Mouse (Mus musculus) macrophage (primary cell): ENCODE data around the gene Cfap161. TPM values are rescaled to one million over a fixed set of nuclear protein-coding genes. Genes with fewer than 3 reads are reported as not detected.

ENCODE experiments used
- H3K27ac ChIP-seq: fragments of 350-480 bp; formaldehyde crosslinking; 2 replicates; pipeline ENCODE4 v1.9.0; 2021
- H3K36me3 ChIP-seq: fragments of 350-480 bp; formaldehyde crosslinking; 2 replicates; pipeline ENCODE4 v1.9.0; 2021; ENCODE audit errors: inconsistent target
- H3K4me3 ChIP-seq: fragments of 350-480 bp; formaldehyde crosslinking; 2 replicates; pipeline ENCODE4 v1.9.0; 2021; ENCODE audit errors: inconsistent target
- H3K79me2 ChIP-seq: fragments of 350-480 bp; formaldehyde crosslinking; 2 replicates; pipeline ENCODE4 v1.9.0; 2021; ENCODE audit errors: inconsistent target
- WGBS: methylation state at CpG from one replicate; pipeline ENCODE4 v1.1.7; 2026; ENCODE audit warnings: inconsistent platforms; ENCODE audit not compliant: missing documents; 5-methylcytosine and 5-hydroxymethylcytosine counted together
- polyA plus RNA-seq: library from polyadenylated mRNA; stranded (reverse); fragments of 250-400 nt; gene quantifications from 3 replicates; pipeline ENCODE4 v1.2.4, GENCODE M21; 2018; ENCODE audit warnings: inconsistent platforms

The Cfap161 gene
- polyA plus RNA-seq, 1 experiment from 2014 or later = 1.3 TPM

DNA sequence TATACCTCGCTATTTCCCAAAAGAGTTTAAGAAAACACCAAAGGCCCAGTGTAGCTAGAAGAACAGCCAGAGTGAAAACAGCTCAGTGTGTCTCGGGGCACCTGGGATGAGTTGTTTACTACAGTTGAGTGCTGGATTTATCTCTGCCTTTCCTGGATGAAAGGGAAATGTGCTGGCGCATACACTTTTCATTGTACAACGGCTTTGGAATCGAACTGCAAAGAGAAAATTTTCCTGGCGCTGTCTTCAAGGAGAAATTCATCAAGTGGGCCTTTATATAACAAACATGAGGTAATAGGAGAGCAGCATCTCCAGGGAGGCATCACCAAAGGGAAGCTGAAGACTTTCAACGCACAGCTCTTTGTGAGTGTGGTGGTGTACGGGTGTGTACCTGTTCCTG lies 17.2 kb upstream of the Cfap161 start:
- no peak overlapping the region for H3K27ac ChIP-seq
- WGBS = 93% methylated on average over 7 of the region's 8 CpGs
- no peaks in the 10 kb centered on the region for H3K79me2 ChIP-seq
- no peaks in the 10 kb centered on the region for H3K36me3 ChIP-seq
- H3K4me3 ChIP-seq = no peak overlapping the region

- Histone ChIP-seq H3K79me2 (no peaks in the 10 kb centered on the region), H3K36me3 (no peaks in the 10 kb centered on the region), H3K4me3 (no peak overlapping the region), H3K27ac (no peak overlapping the region)
- 93% methylated on average over 4 of the region's 4 CpGs for WGBS
Measured at GRCm38 (mm10) chr7:83811461-83811860, 16.8 kb upstream of the Cfap161 start.

DNA sequence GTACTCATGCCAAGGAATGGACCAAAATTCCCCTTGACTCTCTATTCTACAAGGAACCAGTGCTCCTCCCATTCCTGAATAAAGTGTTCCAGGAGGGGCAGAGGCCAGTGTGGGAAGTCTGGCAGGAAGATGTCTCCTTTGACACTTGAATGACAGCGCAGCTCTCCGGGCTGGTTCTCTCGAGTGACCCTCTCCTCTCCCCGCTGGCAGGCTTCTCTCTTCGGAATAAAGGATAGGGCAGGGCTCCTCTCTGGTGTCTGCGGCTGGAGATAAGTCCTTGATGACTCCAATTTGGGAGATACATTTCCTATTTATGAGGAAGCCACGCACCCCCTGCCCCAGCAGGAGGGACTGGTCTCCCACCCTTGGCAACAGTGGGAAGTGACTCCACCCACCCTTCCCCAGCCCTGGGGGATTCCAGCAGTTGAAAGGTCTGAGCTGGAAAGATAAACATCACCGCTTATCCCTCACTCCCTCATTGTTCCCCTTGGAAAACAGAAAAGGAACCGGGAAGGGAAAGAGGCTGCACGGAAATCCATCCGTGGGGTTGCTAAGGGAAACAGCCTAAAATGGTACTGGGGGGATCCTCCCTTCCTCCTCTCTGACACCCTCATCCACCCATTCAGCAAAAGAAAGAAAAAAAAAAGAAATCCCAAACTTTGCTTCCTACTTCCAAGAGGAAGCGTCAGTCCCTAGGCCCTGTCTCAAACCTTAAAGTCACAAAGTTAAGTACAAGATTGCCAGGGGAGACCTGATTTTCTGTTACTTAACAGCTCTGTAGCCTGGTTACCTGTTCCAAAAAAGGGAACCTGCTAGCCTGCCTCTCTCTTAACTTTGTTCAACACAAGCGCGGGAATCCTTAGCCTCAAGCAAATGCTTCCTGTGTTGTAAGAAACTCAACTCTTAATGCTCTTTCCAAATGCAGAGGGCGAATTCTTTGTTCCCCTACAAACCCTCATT lies 15.7 kb upstream of the Cfap161 start:
- WGBS = 43% methylated on average over 15 of the region's 15 CpGs
- H3K4me3 ChIP-seq = no peak overlapping the region
- no peaks in the 10 kb centered on the region for H3K36me3 ChIP-seq
- H3K27ac ChIP-seq = peak overlapping the region; percentile 53
- no peaks in the 10 kb centered on the region for H3K79me2 ChIP-seq

- no peak overlapping the region for H3K4me3 ChIP-seq
- 0% methylated on average over 1 of the region's 3 CpGs for WGBS
- peak overlapping the region; percentile 53 for H3K27ac ChIP-seq
- H3K79me2 ChIP-seq = no peaks in the 10 kb centered on the region
- no peaks in the 10 kb centered on the region for H3K36me3 ChIP-seq
Measured at GRCm38 (mm10) chr7:83809715-83810114, 15.0 kb upstream of the Cfap161 start.

DNA sequence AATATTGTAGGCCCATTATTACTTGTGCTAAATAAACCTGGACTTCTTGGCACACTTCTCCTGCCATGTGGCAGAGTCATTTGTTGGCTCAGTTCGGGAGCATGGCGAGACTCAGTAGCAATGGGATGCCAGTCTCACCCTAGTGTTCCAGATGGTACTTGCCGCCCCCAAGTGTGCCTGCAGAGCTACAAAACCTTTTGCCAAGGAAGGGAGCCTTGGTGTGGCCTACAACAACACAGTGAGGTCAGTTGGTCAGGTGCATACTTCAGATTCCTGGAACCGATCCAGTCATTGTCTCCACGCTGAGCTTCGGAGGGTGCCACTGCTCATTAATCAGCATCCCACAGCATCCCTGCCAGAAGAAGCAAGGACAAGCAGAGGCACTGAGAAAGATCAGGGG lies 14.4 kb upstream of the Cfap161 start:
- Histone ChIP-seq H3K36me3 (no peaks in the 10 kb centered on the region), H3K4me3 (no peak overlapping the region), H3K27ac (peak overlapping the region; percentile 53), H3K79me2 (no peaks in the 10 kb centered on the region)
- 64% methylated on average over 5 of the region's 6 CpGs for WGBS

GRCm38 (mm10) chr7:83806934-83807333 lies 12.3 kb upstream of the Cfap161 start:
- H3K79me2 ChIP-seq = no peaks in the 10 kb centered on the region
- no peaks in the 10 kb centered on the region for H3K36me3 ChIP-seq
- no peak overlapping the region for H3K4me3 ChIP-seq
- no peak overlapping the region for H3K27ac ChIP-seq
- WGBS = 85% methylated on average over 6 of the region's 6 CpGs

- H3K36me3 ChIP-seq = no peaks in the 10 kb centered on the region
- whole genome bisulfite sequencing = 96% methylated on average over 4 of the region's 4 CpGs
- H3K4me3 ChIP-seq = no peak overlapping the region
- no peak overlapping the region for H3K27ac ChIP-seq
- no peaks in the 10 kb centered on the region for H3K79me2 ChIP-seq
Measured at GRCm38 (mm10) chr7:83803777-83804176, 9.1 kb upstream of the Cfap161 start.

DNA sequence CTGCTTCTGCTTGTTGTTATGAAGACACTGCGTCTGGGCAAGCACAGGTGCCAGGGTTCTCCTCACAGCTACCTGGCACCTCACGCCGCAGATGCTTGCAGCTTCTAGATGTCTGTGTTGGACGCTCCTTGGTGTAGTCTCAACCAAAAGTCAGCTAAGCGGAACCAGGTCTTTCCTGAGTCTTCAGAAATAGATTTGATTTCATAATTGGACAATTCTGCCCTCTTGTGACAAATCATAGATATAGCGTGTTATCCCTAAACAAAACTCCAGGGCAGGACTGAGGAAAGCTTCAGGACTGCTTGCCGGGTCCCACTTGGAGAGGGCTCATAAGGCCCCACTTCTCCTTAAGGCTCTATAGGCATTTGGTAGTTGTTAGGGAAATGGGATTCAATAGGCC lies 7.8 kb upstream of the Cfap161 start:
- Histone ChIP-seq H3K4me3 (no peak overlapping the region), H3K27ac (peak overlapping the region; percentile 22; the same call in 1 of the 2 replicates), H3K36me3 (no peaks in the 10 kb centered on the region), H3K79me2 (no peaks in the 10 kb centered on the region)
- 7% methylated on average over 7 of the region's 7 CpGs for WGBS

- no peaks in the 10 kb centered on the region for H3K79me2 ChIP-seq
- no peak overlapping the region for H3K4me3 ChIP-seq
- no peaks in the 10 kb centered on the region for H3K36me3 ChIP-seq
- peak overlapping the region; percentile 22; the same call in 1 of the 2 replicates for H3K27ac ChIP-seq
- 26% methylated on average over 2 of the region's 2 CpGs for WGBS
Measured at GRCm38 (mm10) chr7:83802007-83802406, 7.3 kb upstream of the Cfap161 start.

DNA sequence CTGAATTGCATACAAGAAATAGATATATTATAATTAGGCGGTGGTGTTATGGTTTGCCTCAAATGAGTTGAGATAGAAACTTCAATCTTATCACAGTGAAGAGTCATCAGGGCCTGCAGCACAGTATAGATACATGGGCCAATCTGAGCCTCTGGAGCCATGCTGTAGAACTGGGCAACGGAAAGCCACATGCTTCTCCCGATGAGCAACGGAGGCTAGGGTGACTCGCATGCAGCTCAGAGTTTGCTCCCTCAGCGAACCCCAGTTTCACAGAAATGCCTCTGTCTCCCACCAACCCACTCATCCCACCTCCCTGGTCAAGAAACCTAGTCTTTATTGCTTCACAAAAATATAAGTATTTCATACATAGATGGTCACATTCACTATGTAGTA lies 6.8 kb upstream of the Cfap161 start:
- no peaks in the 10 kb centered on the region for H3K79me2 ChIP-seq
- WGBS = 85% methylated on average over 6 of the region's 6 CpGs
- H3K36me3 ChIP-seq = no peaks in the 10 kb centered on the region
- H3K27ac ChIP-seq = no peak overlapping the region
- H3K4me3 ChIP-seq = no peak overlapping the region

DNA sequence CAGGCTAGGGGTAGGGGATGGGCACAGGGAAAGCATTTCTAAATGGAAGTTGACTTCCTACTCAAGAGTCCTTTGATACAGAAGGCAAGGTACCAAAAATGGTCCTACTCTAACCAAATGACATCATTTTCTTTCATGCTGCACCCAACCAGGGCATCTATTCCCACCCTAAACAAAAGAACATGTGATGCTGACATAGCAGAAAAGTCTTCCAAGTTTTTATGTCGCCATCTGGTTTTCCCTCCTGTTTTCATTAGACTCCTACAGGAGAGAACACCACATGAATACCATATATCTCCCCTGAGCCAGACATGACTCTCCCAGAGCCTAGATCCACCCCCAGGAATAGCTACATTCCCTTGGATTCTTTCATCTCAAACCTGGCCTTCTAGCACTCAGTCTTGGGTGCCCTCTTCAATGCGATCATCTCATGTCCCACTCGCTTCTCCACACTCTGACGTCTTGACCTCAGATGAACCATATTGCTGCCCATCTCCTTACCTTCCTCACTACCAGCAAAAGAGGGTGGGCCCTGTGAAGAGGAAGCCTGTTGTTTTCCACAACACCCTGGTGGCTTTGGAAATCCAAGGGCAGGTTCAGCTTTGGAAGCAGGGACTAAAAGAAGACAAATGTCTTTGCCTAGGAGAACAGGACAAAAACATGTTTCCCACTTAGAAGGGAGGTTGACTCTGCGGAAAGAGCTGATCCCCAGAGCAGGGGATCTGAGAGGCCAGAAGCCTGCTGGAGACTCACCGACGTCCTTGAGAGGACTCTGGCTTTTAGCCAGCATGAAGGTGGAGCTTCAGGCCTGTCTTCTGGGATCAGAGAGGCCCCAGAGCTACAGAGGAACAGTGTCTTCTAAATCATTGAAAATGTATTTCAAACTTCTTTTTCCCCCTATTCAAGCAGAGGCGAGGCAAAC lies 6.1 kb upstream of the Cfap161 start:
- no peak overlapping the region for H3K27ac ChIP-seq
- H3K4me3 ChIP-seq = no peak overlapping the region
- WGBS = 87% methylated on average over 8 of the region's 8 CpGs
- no peaks in the 10 kb centered on the region for H3K36me3 ChIP-seq
- no peaks in the 10 kb centered on the region for H3K79me2 ChIP-seq

DNA sequence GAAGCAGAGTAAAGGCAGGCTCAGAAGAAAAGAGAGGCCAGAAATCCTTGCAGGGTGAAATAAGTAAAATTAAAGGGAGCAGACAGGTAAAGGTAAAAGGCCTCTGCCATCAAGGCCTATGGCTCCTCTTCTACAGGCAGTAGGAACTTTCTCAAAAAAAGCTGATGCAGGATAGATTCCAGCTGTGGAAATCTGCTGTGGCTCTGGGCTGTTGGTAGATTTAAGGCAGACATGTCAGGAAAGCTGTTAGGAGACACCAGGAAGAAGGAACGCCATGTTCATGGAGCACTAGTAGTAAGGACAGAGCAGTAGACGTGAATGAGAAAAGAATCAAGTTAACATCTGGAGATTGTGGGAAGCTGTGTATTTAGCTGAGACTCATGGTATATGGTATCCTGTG lies 5.4 kb upstream of the Cfap161 start:
- Histone ChIP-seq H3K4me3 (no peak overlapping the region), H3K27ac (no peak overlapping the region), H3K79me2 (no peaks in the 10 kb centered on the region), H3K36me3 (no peaks in the 10 kb centered on the region)
- 100% methylated on average over 2 of the region's 2 CpGs for WGBS

- no peaks in the 10 kb centered on the region for H3K79me2 ChIP-seq
- H3K4me3 ChIP-seq = no peak overlapping the region
- no peak overlapping the region for H3K27ac ChIP-seq
- H3K36me3 ChIP-seq = no peaks in the 10 kb centered on the region
Measured at GRCm38 (mm10) chr7:83798004-83798403, 3.3 kb upstream of the Cfap161 start.

GRCm38 (mm10) chr7:83796177-83796576 lies 1.5 kb upstream of the Cfap161 start:
- H3K27ac ChIP-seq = no peak overlapping the region
- 90% methylated on average over 5 of the region's 5 CpGs for WGBS
- H3K4me3 ChIP-seq = no peak overlapping the region
- no peaks in the 10 kb centered on the region for H3K36me3 ChIP-seq
- H3K79me2 ChIP-seq = no peaks in the 10 kb centered on the region
